Mouse (Mus musculus) kidney, postnatal 0 days (tissue): Measurements from ENCODE around the gene Xbp1. TPM values are rescaled to one million over a fixed set of nuclear protein-coding genes. Genes with fewer than 3 reads are reported as not detected.
A peak's percentile ranks its signal among the peaks of the same experiment; 100 is the strongest.

Experiments used
- ATAC-seq: fragments of 200-750 bp; cut with Nextera tagmentation; replicated peaks from 2 replicates; pipeline ENCODE4 v1.8.0; 2017; ENCODE audit warnings: low read depth, moderate number of reproducible peaks, moderate TSS enrichment, moderate library complexity; ENCODE audit not compliant: low FRiP score
- DNase-seq: peaks from one replicate; pipeline ENCODE4 v3.0.0-alpha.2; 2016; ENCODE audit warnings: low spot score
- H3K27ac ChIP-seq: fragments of 300-500 bp; sonication (generic); 2 replicates; pipeline ENCODE4 v1.5.1; 2014; ENCODE audit warnings: mild to moderate bottlenecking
- H3K27me3 ChIP-seq: fragments of 300-500 bp; sonication (generic); 2 replicates; pipeline ENCODE4 v1.6.1; 2014; ENCODE audit warnings: low read length, mixed read lengths; ENCODE audit not compliant: insufficient read depth
- H3K36me3 ChIP-seq: fragments of 300-500 bp; sonication (generic); 2 replicates; pipeline ENCODE4 v1.6.1; 2014; ENCODE audit warnings: low read length, mixed read lengths; ENCODE audit not compliant: insufficient read depth
- H3K4me1 ChIP-seq: fragments of 300-500 bp; sonication (generic); replicated peaks from 2 replicates; pipeline ENCODE4 v1.6.1; 2014; ENCODE audit warnings: antibody characterized with exemption, low read length, mixed read lengths; ENCODE audit not compliant: insufficient read depth
- H3K4me2 ChIP-seq: fragments of 300-500 bp; sonication (generic); 2 replicates; pipeline ENCODE4 v1.6.1; 2014; ENCODE audit warnings: mild to moderate bottlenecking, low read length, moderate library complexity, mixed read lengths
- H3K4me3 ChIP-seq: fragments of 300-500 bp; sonication (generic); replicated peaks from 2 replicates; pipeline ENCODE4 v1.5.1; 2014; ENCODE audit warnings: low read depth, low read length
- H3K9ac ChIP-seq: fragments of 300-500 bp; sonication (generic); 2 replicates; pipeline ENCODE4 v1.6.1; 2014; ENCODE audit warnings: low read depth, low read length
- H3K9me3 ChIP-seq: fragments of 300-500 bp; sonication (generic); replicated peaks from 2 replicates; pipeline ENCODE4 v1.6.1; 2016; ENCODE audit warnings: low read length, inconsistent platforms, mixed read lengths
- CTCF ChIP-seq: IDR thresholded peaks from 2 replicates; pipeline ENCODE4 v1.5.1; 2016; ENCODE audit warnings: antibody characterized with exemption, low read depth, mild to moderate bottlenecking, moderate library complexity
- WGBS: fragments of 180-500 bp; shearing (Covaris S2); extraction: QIAGEN DNeasy Blood & Tissue Kit; methylation state at CpG from one replicate; pipeline ENCODE4 v1.1.7; 2014; 5-methylcytosine and 5-hydroxymethylcytosine counted together
- polyA plus RNA-seq: library from polyadenylated mRNA; unstranded; fragments of >200 nt; fragmentation: Nextera tagmentation; extraction: Ambion mirVana; gene quantifications from 2 replicates; pipeline ENCODE4 v1.2.1, GENCODE M21; 2015

Xbp1 gene
- polyA plus RNA-seq, 1 experiment from 2014 or later: 199 TPM

- Histone ChIP-seq H3K4me2 (no peak overlapping the region), H3K9me3 (no peaks in the 10 kb centered on the region), H3K4me3 (no peak overlapping the region), H3K36me3 (no peaks in the 10 kb centered on the region), H3K27me3 (no peaks in the 10 kb centered on the region), H3K9ac (no peak overlapping the region), H3K4me1 (peaks cover 7% of the 10 kb centered on the region; the same call in 1 of the 2 replicates), H3K27ac (no peak overlapping the region)
- TF ChIP-seq CTCF: no peak
- DNase-seq (no peak), ATAC-seq (no peak)
- 84% methylated on average over 4 of the region's 4 CpGs for WGBS
Observed at GRCm38 (mm10) chr11:5545457-5545856, 25.0 kb downstream of the Xbp1 start.

- TF ChIP-seq CTCF: no peak
- no peaks in the 10 kb centered on the region for H3K27me3 ChIP-seq
- H3K27ac ChIP-seq: no peak overlapping the region
- no peak for ATAC-seq
- H3K9me3 ChIP-seq: no peaks in the 10 kb centered on the region
- H3K4me1 ChIP-seq: no peaks in the 10 kb centered on the region
- H3K4me3 ChIP-seq: no peak overlapping the region
- DNase-seq: no peak
- 88% methylated on average over 3 of the region's 3 CpGs for WGBS
- no peak overlapping the region for H3K4me2 ChIP-seq
- H3K9ac ChIP-seq: no peak overlapping the region
- H3K36me3 ChIP-seq: no peaks in the 10 kb centered on the region
Observed at GRCm38 (mm10) chr11:5546693-5547092, 26.2 kb downstream of the Xbp1 start.

- Histone ChIP-seq H3K9ac (no peak overlapping the region), H3K27ac (no peak overlapping the region), H3K4me3 (no peak overlapping the region), H3K4me2 (no peak overlapping the region), H3K36me3 (no peaks in the 10 kb centered on the region), H3K9me3 (no peaks in the 10 kb centered on the region), H3K4me1 (no peaks in the 10 kb centered on the region), H3K27me3 (no peaks in the 10 kb centered on the region)
- ATAC-seq: no peak
- 92% methylated on average over 5 of the region's 5 CpGs for WGBS
- no peak for DNase-seq
- TF ChIP-seq CTCF: no peak
Observed at GRCm38 (mm10) chr11:5551430-5551829, 31.0 kb downstream of the Xbp1 start.

GRCm38 (mm10) chr11:5551931-5552330 lies 31.5 kb downstream of the Xbp1 start:
- H3K4me3 ChIP-seq: no peak overlapping the region
- no peaks in the 10 kb centered on the region for H3K36me3 ChIP-seq
- WGBS: 67% methylated on average over 1 of the region's 1 CpGs
- TF ChIP-seq CTCF: no peak
- no peak overlapping the region for H3K27ac ChIP-seq
- ATAC-seq (no peak), DNase-seq (no peak)
- no peaks in the 10 kb centered on the region for H3K4me1 ChIP-seq
- no peaks in the 10 kb centered on the region for H3K27me3 ChIP-seq
- H3K9ac ChIP-seq: no peak overlapping the region
- no peak overlapping the region for H3K4me2 ChIP-seq
- H3K9me3 ChIP-seq: no peaks in the 10 kb centered on the region

GRCm38 (mm10) chr11:5560273-5560672 lies 39.8 kb downstream of the Xbp1 start:
- DNase-seq (no peak), ATAC-seq (no peak)
- H3K4me1 ChIP-seq: no peaks in the 10 kb centered on the region
- 64% methylated on average over 3 of the region's 3 CpGs for WGBS
- no peak overlapping the region for H3K4me3 ChIP-seq
- H3K27ac ChIP-seq: no peak overlapping the region
- no peak for TF ChIP-seq CTCF
- H3K36me3 ChIP-seq: no peaks in the 10 kb centered on the region
- H3K9me3 ChIP-seq: no peaks in the 10 kb centered on the region
- no peaks in the 10 kb centered on the region for H3K27me3 ChIP-seq
- no peak overlapping the region for H3K9ac ChIP-seq
- no peak overlapping the region for H3K4me2 ChIP-seq

GRCm38 (mm10) chr11:5562625-5563268 lies 42.3 kb downstream of the Xbp1 start:
- peak; percentile 11 for DNase-seq

GRCm38 (mm10) chr11:5563898-5564297 lies 43.4 kb downstream of the Xbp1 start:
- ATAC-seq: no peak
- WGBS: 70% methylated on average over 6 of the region's 6 CpGs
- no peak for TF ChIP-seq CTCF

More at GRCm38 (mm10) chr11:5562625-5563268, 42.3 kb downstream of the Xbp1 start:
- Histone ChIP-seq H3K27me3 (no peaks in the 10 kb centered on the region), H3K9me3 (no peaks in the 10 kb centered on the region), H3K9ac (no peak overlapping the region), H3K27ac (no peak overlapping the region), H3K4me2 (no peak overlapping the region), H3K4me1 (no peaks in the 10 kb centered on the region), H3K36me3 (no peaks in the 10 kb centered on the region), H3K4me3 (no peak overlapping the region)
- no peak for ATAC-seq
- 51% methylated on average over 9 of the region's 9 CpGs for WGBS
- peak; percentile 30; the same call in 1 of the 2 replicates for TF ChIP-seq CTCF

More at GRCm38 (mm10) chr11:5563898-5564297, 43.4 kb downstream of the Xbp1 start:
- H3K9ac ChIP-seq: no peak overlapping the region
- H3K9me3 ChIP-seq: no peaks in the 10 kb centered on the region
- H3K4me2 ChIP-seq: no peak overlapping the region
- H3K27ac ChIP-seq: no peak overlapping the region
- no peaks in the 10 kb centered on the region for H3K27me3 ChIP-seq
- H3K4me1 ChIP-seq: no peaks in the 10 kb centered on the region
- H3K4me3 ChIP-seq: no peak overlapping the region
- no peak for DNase-seq
- no peaks in the 10 kb centered on the region for H3K36me3 ChIP-seq
